Mouse (Mus musculus) embryonic facial prominence, embryonic 10.5 days (tissue): ENCODE results near the gene Shc3. TPM values are rescaled to one million over a fixed set of nuclear protein-coding genes. Genes with fewer than 3 reads are reported as not detected.

ENCODE experiments used
- DNase-seq: peaks from one replicate; pipeline ENCODE4 v3.0.0-alpha.2; 2017; ENCODE audit warnings: low spot score
- H3K27ac ChIP-seq: fragments of 300-500 bp; sonication (generic); replicated peaks from 2 replicates; pipeline ENCODE4 v1.5.1; 2016; ENCODE audit warnings: mild to moderate bottlenecking
- H3K27me3 ChIP-seq: fragments of 300-500 bp; sonication (generic); replicated peaks from 2 replicates; pipeline ENCODE4 v1.6.1; 2016; ENCODE audit warnings: low read depth, mild to moderate bottlenecking; ENCODE audit not compliant: poor library complexity, severe bottlenecking
- H3K36me3 ChIP-seq: fragments of 300-500 bp; sonication (generic); replicated peaks from 2 replicates; pipeline ENCODE4 v1.6.1; 2016; ENCODE audit warnings: mild to moderate bottlenecking, moderate library complexity
- H3K4me1 ChIP-seq: fragments of 300-500 bp; sonication (generic); 2 replicates; pipeline ENCODE4 v1.6.1; 2016
- H3K4me3 ChIP-seq: fragments of 300-500 bp; sonication (generic); 2 replicates; pipeline ENCODE4 v1.5.1; 2016; ENCODE audit warnings: mild to moderate bottlenecking, moderate library complexity
- H3K9me3 ChIP-seq: fragments of 300-500 bp; sonication (generic); 2 replicates; pipeline ENCODE4 v1.6.1; 2016; ENCODE audit warnings: mild to moderate bottlenecking
- WGBS: fragments of 180-500 bp; shearing (Covaris S2); methylation state at CpG from one replicate; pipeline ENCODE4 v1.1.7; 2016; 5-methylcytosine and 5-hydroxymethylcytosine counted together
- polyA plus RNA-seq: library from polyadenylated mRNA; unstranded; fragments of >200 nt; fragmentation: Nextera tagmentation; extraction: Ambion mirVana; gene quantifications from 2 replicates; pipeline ENCODE4 v1.2.1, GENCODE M21; 2016

The Shc3 gene
- polyA plus RNA-seq, 1 experiment from 2014 or later = 0.92 TPM

- H3K27me3 ChIP-seq = peaks cover 44% of the 10 kb centered on the region
- H3K4me3 ChIP-seq = no peak overlapping the region
- WGBS = 89% methylated on average over 13 of the region's 13 CpGs
- no peaks in the 10 kb centered on the region for H3K36me3 ChIP-seq
- H3K4me1 ChIP-seq = peaks cover 54% of the 10 kb centered on the region
- DNase-seq = no peak
- H3K9me3 ChIP-seq = no peaks in the 10 kb centered on the region
- no peak overlapping the region for H3K27ac ChIP-seq
Observed at GRCm38 (mm10) chr13:51405731-51406320, 163.4 kb downstream of the Shc3 start.

GRCm38 (mm10) chr13:51404566-51404965 is 164.7 kb downstream of the Shc3 start:
- Histone ChIP-seq H3K27ac (no peak overlapping the region; the same call in 1 of the 2 replicates), H3K36me3 (no peaks in the 10 kb centered on the region), H3K27me3 (peaks cover 34% of the 10 kb centered on the region), H3K9me3 (no peaks in the 10 kb centered on the region), H3K4me1 (peaks cover 50% of the 10 kb centered on the region), H3K4me3 (no peak overlapping the region)
- DNase-seq = no peak
- 87% methylated on average over 4 of the region's 4 CpGs for WGBS

- DNase-seq = peak; percentile 76
- Histone ChIP-seq H3K9me3 (no peaks in the 10 kb centered on the region), H3K36me3 (no peaks in the 10 kb centered on the region), H3K27me3 (0 out of 2 replicates have a peak, but pooled peaks cover 3% of the 10 kb centered on the region), H3K4me1 (peaks cover 16% of the 10 kb centered on the region), H3K27ac (peak overlapping the region; percentile 80), H3K4me3 (peak overlapping the region; percentile 56)
- WGBS = 9% methylated on average over 20 of the region's 20 CpGs
Observed at GRCm38 (mm10) chr13:51400736-51401501, 168.3 kb downstream of the Shc3 start.

GRCm38 (mm10) chr13:51400186-51400719 is 169.0 kb downstream of the Shc3 start:
- 34% methylated on average over 14 of the region's 14 CpGs for WGBS
- DNase-seq = peak; percentile 35
- Histone ChIP-seq H3K4me3 (peak overlapping the region; percentile 56), H3K4me1 (peaks cover 16% of the 10 kb centered on the region), H3K27ac (peak overlapping the region; percentile 80), H3K27me3 (no peaks in the 10 kb centered on the region), H3K9me3 (peaks cover 3% of the 10 kb centered on the region), H3K36me3 (no peaks in the 10 kb centered on the region)

GRCm38 (mm10) chr13:51399562-51399961 is 169.7 kb downstream of the Shc3 start:
- Histone ChIP-seq H3K4me1 (peaks cover 16% of the 10 kb centered on the region), H3K36me3 (no peaks in the 10 kb centered on the region), H3K27me3 (no peaks in the 10 kb centered on the region), H3K4me3 (no peak overlapping the region), H3K9me3 (peaks cover 10% of the 10 kb centered on the region), H3K27ac (0 out of 2 replicates have a peak overlapping the region, but pooled peaks have one; percentile 80)
- WGBS = 91% methylated on average over 3 of the region's 3 CpGs
- no peak for DNase-seq

- Histone ChIP-seq H3K4me3 (no peak overlapping the region), H3K27me3 (no peaks in the 10 kb centered on the region), H3K36me3 (no peaks in the 10 kb centered on the region), H3K4me1 (peaks cover 16% of the 10 kb centered on the region), H3K9me3 (peaks cover 11% of the 10 kb centered on the region), H3K27ac (no peak overlapping the region)
- no peak for DNase-seq
- WGBS = 87% methylated on average over 6 of the region's 6 CpGs
Observed at GRCm38 (mm10) chr13:51397861-51398260, 171.4 kb downstream of the Shc3 start.

- Histone ChIP-seq H3K27ac (no peak overlapping the region; the same call in 1 of the 2 replicates), H3K9me3 (peaks cover 11% of the 10 kb centered on the region), H3K36me3 (no peaks in the 10 kb centered on the region), H3K4me3 (no peak overlapping the region), H3K27me3 (no peaks in the 10 kb centered on the region), H3K4me1 (peaks cover 42% of the 10 kb centered on the region)
- DNase-seq = no peak
- 100% methylated on average over 1 of the region's 1 CpGs for WGBS
Observed at GRCm38 (mm10) chr13:51392256-51392655, 177.0 kb downstream of the Shc3 start.

- 86% methylated on average over 6 of the region's 6 CpGs for WGBS
- Histone ChIP-seq H3K27me3 (no peaks in the 10 kb centered on the region), H3K36me3 (no peaks in the 10 kb centered on the region), H3K9me3 (peaks cover 11% of the 10 kb centered on the region), H3K4me3 (no peak overlapping the region), H3K27ac (peak overlapping the region; percentile 75), H3K4me1 (peaks cover 43% of the 10 kb centered on the region)
- no peak for DNase-seq
Observed at GRCm38 (mm10) chr13:51391359-51391916, 177.8 kb downstream of the Shc3 start.

GRCm38 (mm10) chr13:51390398-51390797 is 178.8 kb downstream of the Shc3 start:
- no peak overlapping the region for H3K4me3 ChIP-seq
- no peaks in the 10 kb centered on the region for H3K27me3 ChIP-seq
- H3K27ac ChIP-seq = peak overlapping the region; percentile 78
- H3K9me3 ChIP-seq = peaks cover 9% of the 10 kb centered on the region
- no peaks in the 10 kb centered on the region for H3K36me3 ChIP-seq
- no peak for DNase-seq
- peaks cover 54% of the 10 kb centered on the region for H3K4me1 ChIP-seq
- 40% methylated on average over 4 of the region's 4 CpGs for WGBS

- no peak for DNase-seq
- H3K27me3 ChIP-seq = no peaks in the 10 kb centered on the region
- no peak overlapping the region for H3K4me3 ChIP-seq
- H3K9me3 ChIP-seq = peaks cover 2% of the 10 kb centered on the region; the same call in 1 of the 2 replicates
- WGBS = 58% methylated on average over 4 of the region's 4 CpGs
- no peaks in the 10 kb centered on the region; the same call in 1 of the 2 replicates for H3K36me3 ChIP-seq
- 0 out of 2 replicates have a peak overlapping the region, but pooled peaks have one; percentile 35 for H3K27ac ChIP-seq
- H3K4me1 ChIP-seq = peaks cover 61% of the 10 kb centered on the region
Observed at GRCm38 (mm10) chr13:51387908-51388307, 181.3 kb downstream of the Shc3 start.

- Histone ChIP-seq H3K9me3 (peaks cover 7% of the 10 kb centered on the region; the same call in 1 of the 2 replicates), H3K27ac (no peak overlapping the region), H3K4me1 (peaks cover 61% of the 10 kb centered on the region), H3K27me3 (no peaks in the 10 kb centered on the region), H3K36me3 (no peaks in the 10 kb centered on the region; the same call in 1 of the 2 replicates), H3K4me3 (no peak overlapping the region)
- no peak for DNase-seq
- 85% methylated on average over 2 of the region's 2 CpGs for WGBS
Observed at GRCm38 (mm10) chr13:51384899-51385298, 184.3 kb downstream of the Shc3 start.

- no peak overlapping the region for H3K27ac ChIP-seq
- no peaks in the 10 kb centered on the region for H3K27me3 ChIP-seq
- WGBS = 90% methylated on average over 6 of the region's 6 CpGs
- DNase-seq = no peak
- H3K36me3 ChIP-seq = no peaks in the 10 kb centered on the region; the same call in 1 of the 2 replicates
- no peak overlapping the region for H3K4me3 ChIP-seq
- H3K4me1 ChIP-seq = peaks cover 58% of the 10 kb centered on the region
- H3K9me3 ChIP-seq = peaks cover 7% of the 10 kb centered on the region; the same call in 1 of the 2 replicates
Observed at GRCm38 (mm10) chr13:51381498-51381897, 187.7 kb downstream of the Shc3 start.
